Mouse (Mus musculus) heart, embryonic 11.5 days (tissue): ENCODE data around the gene Cers6. TPM values are rescaled to one million over a fixed set of nuclear protein-coding genes. Genes with fewer than 3 reads are reported as not detected.

Experiments
- ATAC-seq: fragments of 200-750 bp; cut with Nextera tagmentation; replicated peaks from 2 replicates; pipeline ENCODE4 v1.8.0; 2017; ENCODE audit warnings: moderate library complexity; ENCODE audit not compliant: insufficient number of reproducible peaks, low FRiP score, low TSS enrichment
- H3K27ac ChIP-seq: fragments of 300-500 bp; sonication (generic); 2 replicates; pipeline ENCODE4 v1.5.1; 2014; ENCODE audit warnings: mild to moderate bottlenecking, low read depth, low read length
- H3K27me3 ChIP-seq: fragments of 300-500 bp; sonication (generic); 2 replicates; pipeline ENCODE4 v1.6.1; 2014; ENCODE audit warnings: mild to moderate bottlenecking, low read length, mixed read lengths; ENCODE audit not compliant: control insufficient read depth, insufficient read depth
- H3K36me3 ChIP-seq: fragments of 300-500 bp; sonication (generic); 2 replicates; pipeline ENCODE4 v1.6.1; 2014; ENCODE audit warnings: mild to moderate bottlenecking, low read length, moderate library complexity, mixed read lengths; ENCODE audit not compliant: control insufficient read depth, insufficient read depth
- H3K4me1 ChIP-seq: fragments of 300-500 bp; sonication (generic); 2 replicates; pipeline ENCODE4 v1.6.1; 2014; ENCODE audit warnings: low read length; ENCODE audit not compliant: control insufficient read depth, insufficient read depth
- H3K4me2 ChIP-seq: fragments of 300-500 bp; sonication (generic); 2 replicates; pipeline ENCODE4 v1.6.1; 2014; ENCODE audit warnings: mild to moderate bottlenecking, moderate library complexity
- H3K4me3 ChIP-seq: fragments of 300-500 bp; sonication (generic); 2 replicates; pipeline ENCODE4 v1.5.1; 2014; ENCODE audit warnings: low read depth, low read length
- H3K9ac ChIP-seq: fragments of 300-500 bp; sonication (generic); 2 replicates; pipeline ENCODE4 v1.6.1; 2014; ENCODE audit warnings: mild to moderate bottlenecking, low read depth, low read length, moderate library complexity
- H3K9me3 ChIP-seq: fragments of 300-500 bp; sonication (generic); replicated peaks from 2 replicates; pipeline ENCODE4 v1.6.1; 2016; ENCODE audit warnings: low read length; ENCODE audit not compliant: control insufficient read depth
- WGBS: fragments of 180-500 bp; shearing (Covaris S2); extraction: QIAGEN DNeasy Blood & Tissue Kit; methylation state at CpG from one replicate; pipeline ENCODE4 v1.1.7; 2014; ENCODE audit not compliant: insufficient replicate concordance; 5-methylcytosine and 5-hydroxymethylcytosine counted together
- polyA plus RNA-seq: library from polyadenylated mRNA; unstranded; fragments of >200 nt; fragmentation: Nextera tagmentation; extraction: Ambion mirVana; gene quantifications from 2 replicates; pipeline ENCODE4 v1.2.1, GENCODE M21; 2014

Gene Cers6
- polyA plus RNA-seq, 1 experiment from 2014 or later = 31.6 TPM

DNA sequence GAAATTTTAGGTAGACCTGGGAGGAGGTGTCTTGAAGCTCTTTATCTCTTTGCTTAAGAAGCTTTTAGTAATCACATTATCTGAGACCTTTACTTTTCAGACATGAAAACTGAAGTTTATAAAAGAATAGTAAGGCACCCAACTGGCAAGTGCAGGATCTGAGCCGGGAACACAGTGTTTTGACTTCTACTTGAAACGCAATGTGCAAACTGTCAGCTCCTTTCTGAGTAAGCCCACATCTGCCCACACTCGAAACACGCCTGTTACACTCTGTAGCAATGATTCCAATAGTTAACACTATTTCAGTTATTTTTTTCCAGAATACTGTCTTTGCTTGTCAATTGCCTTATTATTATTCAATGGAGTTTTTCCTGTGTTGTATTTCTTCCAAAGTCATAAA lies 235.6 kb downstream of the Cers6 start:
- Histone ChIP-seq H3K9ac (no peak overlapping the region), H3K4me1 (no peaks in the 10 kb centered on the region), H3K4me3 (no peak overlapping the region), H3K9me3 (no peaks in the 10 kb centered on the region), H3K27ac (no peak overlapping the region), H3K36me3 (no peaks in the 10 kb centered on the region; the same call in 1 of the 2 replicates), H3K27me3 (no peaks in the 10 kb centered on the region), H3K4me2 (no peak overlapping the region)
- ATAC-seq = no peak
- WGBS = 83% methylated on average over 4 of the region's 4 CpGs

DNA sequence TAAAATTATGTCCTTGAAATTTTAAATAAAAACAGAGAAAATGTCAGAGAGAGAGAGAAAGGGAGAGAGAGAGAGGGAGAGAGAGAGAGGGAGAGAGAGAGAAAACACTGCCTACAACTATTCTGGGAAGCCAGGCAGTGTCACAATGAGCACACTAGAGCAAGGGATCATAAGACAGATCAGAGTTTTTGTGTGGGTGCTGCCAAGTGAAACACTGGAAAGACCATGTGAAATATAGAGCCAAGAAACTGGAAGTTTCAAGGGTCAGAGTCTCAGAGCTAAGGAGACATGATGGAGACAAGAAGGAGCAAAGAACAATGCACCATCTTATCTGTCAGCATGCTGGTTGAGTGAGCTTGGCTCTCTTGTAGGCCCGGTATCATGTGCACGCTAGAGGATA lies 236.3 kb downstream of the Cers6 start:
- H3K27ac ChIP-seq = no peak overlapping the region
- no peaks in the 10 kb centered on the region; the same call in 1 of the 2 replicates for H3K36me3 ChIP-seq
- 82% methylated on average over 2 of the region's 2 CpGs for WGBS
- no peaks in the 10 kb centered on the region for H3K4me1 ChIP-seq
- ATAC-seq = no peak
- no peak overlapping the region for H3K4me3 ChIP-seq
- H3K9me3 ChIP-seq = no peaks in the 10 kb centered on the region
- H3K4me2 ChIP-seq = no peak overlapping the region
- H3K27me3 ChIP-seq = no peaks in the 10 kb centered on the region
- H3K9ac ChIP-seq = no peak overlapping the region

DNA sequence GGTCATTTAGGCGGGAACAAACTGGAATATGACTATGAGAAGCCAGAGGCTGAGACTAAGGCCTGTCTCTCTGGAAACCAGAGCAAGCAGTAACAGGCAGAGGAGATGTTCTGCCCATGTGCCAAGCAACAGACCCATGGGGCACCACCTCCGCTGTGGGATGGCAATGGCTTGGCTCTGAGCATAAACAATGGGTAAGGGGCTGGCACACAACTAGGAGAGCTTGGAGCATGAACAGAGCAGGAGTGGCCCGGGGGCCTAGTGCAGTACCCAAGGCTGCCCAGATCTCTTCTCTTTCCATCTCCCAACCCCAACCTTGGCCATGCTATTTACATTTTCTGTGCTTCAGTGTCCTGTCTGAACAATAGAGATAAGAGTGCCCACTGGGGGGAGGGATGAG lies 237.5 kb downstream of the Cers6 start:
- Histone ChIP-seq H3K27me3 (no peaks in the 10 kb centered on the region), H3K27ac (no peak overlapping the region), H3K9ac (no peak overlapping the region), H3K4me3 (no peak overlapping the region), H3K4me2 (no peak overlapping the region), H3K36me3 (no peaks in the 10 kb centered on the region), H3K4me1 (no peaks in the 10 kb centered on the region), H3K9me3 (no peaks in the 10 kb centered on the region)
- 81% methylated on average over 3 of the region's 3 CpGs for WGBS
- no peak for ATAC-seq

DNA sequence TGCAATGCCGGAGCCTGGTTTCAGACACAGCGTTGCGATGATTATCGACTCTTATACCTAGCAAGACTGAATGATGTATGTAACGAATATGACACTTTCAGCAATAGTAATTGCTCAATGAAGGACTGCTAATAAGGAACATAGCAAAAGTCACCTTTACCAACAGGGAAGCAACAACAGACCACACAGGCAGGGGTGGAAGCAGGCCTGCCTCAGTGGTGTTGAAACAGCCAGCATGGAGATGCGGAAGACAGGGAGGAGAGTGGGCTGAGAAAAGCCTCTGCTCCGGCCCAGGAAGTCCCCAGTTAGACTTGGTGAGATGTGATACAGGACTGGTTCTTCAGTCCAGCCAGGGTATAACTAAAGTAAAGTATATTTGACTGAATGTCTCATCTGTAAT lies 237.9 kb downstream of the Cers6 start:
- 91% methylated on average over 7 of the region's 7 CpGs for WGBS
- H3K27me3 ChIP-seq = no peaks in the 10 kb centered on the region
- no peaks in the 10 kb centered on the region for H3K9me3 ChIP-seq
- no peak for ATAC-seq
- H3K27ac ChIP-seq = no peak overlapping the region
- no peaks in the 10 kb centered on the region for H3K4me1 ChIP-seq
- H3K4me2 ChIP-seq = no peak overlapping the region
- no peak overlapping the region for H3K9ac ChIP-seq
- no peak overlapping the region for H3K4me3 ChIP-seq
- H3K36me3 ChIP-seq = no peaks in the 10 kb centered on the region

DNA sequence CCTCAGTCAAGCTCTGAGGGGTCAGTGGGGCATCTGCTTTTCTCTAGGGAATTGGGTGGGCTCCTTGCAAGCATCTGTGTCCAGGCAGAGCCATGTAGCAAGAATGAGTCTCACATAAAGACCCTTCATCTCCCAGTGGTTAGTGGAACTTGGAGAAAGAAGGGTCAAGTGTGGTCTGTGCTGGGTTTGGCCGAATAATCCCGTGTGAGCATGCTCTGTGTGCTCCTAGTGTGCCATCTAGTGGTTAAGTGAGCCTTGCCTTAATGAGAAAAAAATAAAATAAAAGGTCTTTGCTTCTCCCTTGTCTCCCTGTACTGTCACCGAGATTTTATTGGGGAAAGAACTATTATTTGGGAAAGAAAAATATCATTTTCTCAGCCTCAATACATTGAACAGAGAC lies 239.5 kb downstream of the Cers6 start:
- Histone ChIP-seq H3K4me2 (no peak overlapping the region), H3K27ac (no peak overlapping the region), H3K27me3 (no peaks in the 10 kb centered on the region), H3K36me3 (no peaks in the 10 kb centered on the region), H3K4me3 (no peak overlapping the region), H3K9me3 (no peaks in the 10 kb centered on the region), H3K4me1 (no peaks in the 10 kb centered on the region), H3K9ac (no peak overlapping the region)
- no peak for ATAC-seq
- 21% methylated on average over 3 of the region's 3 CpGs for WGBS

DNA sequence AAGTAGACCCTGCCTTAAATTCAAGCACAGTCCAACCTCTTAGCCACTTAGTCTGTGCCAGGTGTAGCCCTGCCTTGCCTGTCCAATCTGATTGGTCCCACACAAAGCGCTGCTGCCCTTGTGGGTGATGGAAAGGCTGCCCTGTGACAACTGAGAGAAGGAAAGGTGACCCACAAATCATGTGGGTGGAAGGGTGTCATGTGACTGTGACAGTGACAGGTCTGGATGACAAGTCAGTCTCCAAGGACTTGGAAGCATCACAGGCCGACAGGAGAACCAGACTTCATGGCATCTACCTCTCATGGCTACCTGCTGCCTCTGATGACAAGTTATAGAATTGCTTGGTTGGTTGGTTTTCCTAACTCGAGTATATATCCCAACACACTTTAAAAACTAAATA lies 242.3 kb downstream of the Cers6 start:
- no peaks in the 10 kb centered on the region for H3K4me1 ChIP-seq
- H3K9me3 ChIP-seq = no peaks in the 10 kb centered on the region
- no peak for ATAC-seq
- no peak overlapping the region for H3K27ac ChIP-seq
- H3K36me3 ChIP-seq = no peaks in the 10 kb centered on the region
- H3K4me2 ChIP-seq = no peak overlapping the region
- no peak overlapping the region for H3K9ac ChIP-seq
- no peak overlapping the region for H3K4me3 ChIP-seq
- H3K27me3 ChIP-seq = no peaks in the 10 kb centered on the region
- WGBS = 70% methylated on average over 3 of the region's 3 CpGs

DNA sequence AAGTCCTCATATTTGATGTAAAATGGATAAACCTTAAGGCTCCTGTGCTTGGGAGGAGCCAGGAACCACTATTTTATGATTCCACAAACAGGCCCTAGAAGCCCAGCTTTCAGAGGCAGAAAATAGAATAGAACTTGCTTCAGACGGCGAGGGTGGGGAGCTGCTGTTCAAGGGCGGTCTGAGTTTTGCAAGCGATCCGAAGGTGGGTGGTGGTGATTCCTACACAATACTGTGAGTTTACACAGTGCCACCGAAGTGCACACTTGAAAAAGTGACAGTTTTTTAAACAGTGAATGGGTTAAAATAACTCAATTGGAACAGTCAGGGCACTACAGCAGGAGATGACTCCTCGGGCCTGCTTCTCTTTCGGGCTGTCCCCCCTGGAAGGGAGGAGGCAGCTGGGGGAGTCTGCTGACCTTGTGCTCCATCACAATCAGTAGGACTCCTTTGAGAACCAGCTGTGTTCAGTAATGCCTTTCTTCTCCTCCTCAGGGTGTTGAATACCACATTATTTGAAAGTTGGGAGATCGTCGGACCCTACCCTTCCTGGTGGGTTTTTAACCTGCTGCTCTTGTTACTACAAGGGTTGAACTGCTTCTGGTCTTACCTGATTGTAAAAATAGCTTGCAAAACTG lies 243.4 kb downstream of the Cers6 start:
- Histone ChIP-seq H3K9ac (no peak overlapping the region), H3K4me2 (no peak overlapping the region), H3K4me3 (no peak overlapping the region), H3K4me1 (no peaks in the 10 kb centered on the region), H3K27me3 (no peaks in the 10 kb centered on the region), H3K9me3 (no peaks in the 10 kb centered on the region), H3K36me3 (no peaks in the 10 kb centered on the region), H3K27ac (no peak overlapping the region)
- 61% methylated on average over 10 of the region's 10 CpGs for WGBS
- ATAC-seq = no peak

DNA sequence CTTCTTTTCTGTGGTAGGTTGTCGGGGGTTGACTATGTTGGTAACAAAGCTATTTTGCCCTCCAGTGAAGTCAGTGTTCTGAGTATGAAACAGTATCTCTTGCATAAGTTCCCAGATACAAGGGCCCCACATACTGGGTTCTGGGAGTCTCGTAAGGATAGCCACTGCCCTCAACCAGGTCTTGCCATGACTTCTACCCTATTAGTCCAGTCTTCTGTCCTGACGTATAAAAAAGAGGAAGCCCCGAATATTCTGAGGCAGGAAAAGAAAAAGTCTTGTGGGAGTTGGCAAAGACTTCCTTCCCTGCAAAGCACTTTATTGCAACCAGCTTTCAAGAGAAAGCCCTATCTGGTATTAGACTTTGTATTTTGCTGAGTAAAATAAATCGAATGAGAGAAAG lies 248.0 kb downstream of the Cers6 start:
- Histone ChIP-seq H3K9ac (no peak overlapping the region), H3K27me3 (no peaks in the 10 kb centered on the region), H3K36me3 (no peaks in the 10 kb centered on the region), H3K4me3 (no peak overlapping the region), H3K9me3 (no peaks in the 10 kb centered on the region), H3K4me1 (no peaks in the 10 kb centered on the region), H3K4me2 (no peak overlapping the region), H3K27ac (no peak overlapping the region)
- ATAC-seq = no peak
- 72% methylated on average over 5 of the region's 5 CpGs for WGBS

DNA sequence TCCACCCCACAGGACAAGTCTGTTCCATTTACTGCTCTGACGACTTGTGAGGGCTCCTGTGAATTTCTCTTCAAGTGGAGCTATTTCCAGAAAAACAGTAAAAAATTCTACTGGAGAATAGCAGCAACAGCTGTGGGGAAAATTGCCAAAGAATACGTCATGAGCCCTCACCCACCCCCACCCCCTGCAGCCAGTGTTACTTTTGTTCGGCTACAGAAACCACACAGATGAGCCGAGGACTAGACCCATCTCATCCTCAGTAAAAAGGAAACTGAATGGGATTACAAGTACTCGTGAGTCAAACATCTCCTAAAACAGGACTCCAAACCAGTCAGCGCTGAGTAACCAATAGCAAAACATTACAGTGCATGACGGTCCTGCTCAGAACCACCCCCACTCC lies 248.5 kb downstream of the Cers6 start:
- H3K4me2 ChIP-seq = no peak overlapping the region
- ATAC-seq = no peak

More for the DNA sequence above, 248.5 kb downstream of the Cers6 start:
- Histone ChIP-seq H3K27ac (no peak overlapping the region), H3K36me3 (no peaks in the 10 kb centered on the region), H3K27me3 (no peaks in the 10 kb centered on the region), H3K4me3 (no peak overlapping the region), H3K9me3 (no peaks in the 10 kb centered on the region), H3K9ac (no peak overlapping the region), H3K4me1 (no peaks in the 10 kb centered on the region)
- WGBS = 71% methylated on average over 7 of the region's 7 CpGs
